Mouse (Mus musculus) CD8-positive naive resting alpha-beta T cell, adult 2 months (primary cell): ENCODE measurements around the gene Arl4c.

Experiments
- DNase-seq, 2 experiments: peaks; one replicate each; pipeline ENCODE4 v3.0.0; 2022; ENCODE audit warnings: low read depth in 2 of 2, low spot score in 2 of 2

Gene Arl4c

GRCm38 (mm10) chr1:88700961-88701861 is 810 bp downstream of the Arl4c start:
- peak in 1 of 2 experiments; percentile 41 for DNase-seq

DNA sequence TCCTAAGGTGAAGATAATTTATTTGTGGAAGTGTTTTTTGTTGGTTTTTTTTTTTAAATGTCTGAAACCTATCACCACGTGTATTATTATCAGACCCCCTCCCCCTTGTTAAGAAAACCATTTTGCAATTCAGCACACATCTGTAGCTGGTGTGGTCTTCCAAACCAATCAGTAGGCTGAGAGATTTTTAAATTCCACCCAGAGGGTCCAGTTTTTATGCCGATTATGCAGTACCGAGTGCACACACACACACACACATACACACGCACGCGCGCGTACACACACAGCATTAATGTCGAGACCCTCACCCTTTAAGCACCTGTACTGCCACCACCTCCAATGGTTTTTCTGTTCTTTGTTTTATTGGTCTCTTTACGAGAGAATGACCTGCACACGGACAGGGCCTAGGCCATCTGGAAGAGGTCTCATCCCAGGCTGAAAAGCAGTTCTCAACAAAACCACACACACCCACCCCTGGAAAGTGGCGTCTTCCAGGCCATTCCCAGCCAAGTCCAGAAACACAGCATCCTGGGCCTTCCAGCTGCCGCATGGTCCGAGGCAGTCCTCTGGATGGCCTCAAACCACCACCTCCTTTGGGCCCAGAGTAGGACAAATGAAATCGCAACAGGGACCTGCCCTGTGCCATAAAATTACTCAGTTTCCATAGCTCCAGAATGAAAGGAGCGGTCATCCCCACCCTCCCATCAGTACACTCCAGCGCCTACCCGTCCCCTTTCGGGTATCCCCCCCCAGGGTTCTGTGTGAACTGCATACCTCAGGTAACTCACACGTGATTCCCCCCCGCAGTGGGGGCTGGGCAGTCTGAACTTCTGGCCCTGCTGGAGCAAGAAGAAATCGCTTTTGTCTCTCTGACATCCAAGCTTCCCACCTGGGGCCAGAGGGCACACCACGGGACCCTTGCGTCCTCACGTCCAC is 1.9 kb downstream of the Arl4c start:
- peak; percentile 52 to 66 for DNase-seq

DNA sequence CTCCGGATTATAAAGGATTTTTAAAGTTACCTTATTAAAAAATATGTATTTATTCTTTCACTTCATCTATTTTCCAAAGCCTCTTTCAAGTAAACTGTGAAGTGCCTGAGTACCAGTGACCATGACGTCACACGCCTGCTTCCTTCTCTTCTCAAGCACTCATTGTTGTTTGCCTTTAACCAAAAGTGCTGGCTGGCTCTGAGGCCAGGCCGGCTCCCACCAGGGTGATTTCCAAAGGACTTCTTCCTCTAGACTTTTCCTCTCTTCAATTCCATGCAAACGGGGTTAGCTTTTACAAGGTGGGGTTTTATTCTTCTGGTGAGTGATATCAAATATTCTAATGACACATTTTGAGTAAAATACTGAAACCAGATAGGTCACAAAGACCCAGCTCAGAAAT is 2.6 kb downstream of the Arl4c start:
- DNase-seq, result peak in 1 of 2 experiments; percentile 54

DNA sequence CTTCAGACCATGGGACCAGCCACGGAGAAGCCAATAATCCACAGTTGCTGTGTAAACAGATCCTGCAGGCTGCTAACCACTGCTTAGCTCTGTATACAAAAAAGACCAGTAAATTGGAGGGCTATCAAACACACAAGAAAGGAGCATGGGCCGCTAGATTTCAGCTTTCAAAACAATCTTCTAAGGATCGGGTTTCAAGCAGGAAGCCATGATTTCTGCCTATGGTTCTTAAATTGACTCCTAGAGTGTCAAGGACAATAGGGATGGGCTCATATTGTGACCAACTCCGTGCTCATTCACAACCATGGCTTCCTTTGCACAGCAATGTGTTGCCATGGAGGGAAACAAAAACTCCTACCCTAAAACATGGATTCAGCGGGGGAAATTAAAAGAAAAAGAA is 3.1 kb downstream of the Arl4c start:
- no peak for DNase-seq

DNA sequence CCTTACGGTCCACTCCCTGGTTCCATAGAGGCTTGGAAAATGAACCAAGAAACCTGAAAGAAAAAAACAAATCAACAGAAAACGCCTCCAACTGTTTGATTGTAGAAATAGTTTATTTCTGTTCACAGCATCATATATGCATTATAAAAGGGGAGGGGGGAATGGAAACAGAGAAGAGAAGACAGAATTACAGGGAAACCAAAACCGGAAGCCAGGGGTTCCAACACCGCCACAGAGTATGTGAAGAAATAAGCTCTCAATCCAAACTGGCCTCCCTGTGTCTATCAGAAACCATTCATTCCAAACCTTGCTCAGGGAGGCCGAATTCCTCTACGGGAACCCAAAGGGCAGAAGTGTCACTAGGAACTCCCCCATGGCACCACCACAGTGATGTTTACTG is 3.9 kb downstream of the Arl4c start:
- DNase-seq, result no peak

- no peak for DNase-seq
These were observed 5.6 kb downstream of the Arl4c start for GRCm38 (mm10) chr1:88696408-88696807.

DNA sequence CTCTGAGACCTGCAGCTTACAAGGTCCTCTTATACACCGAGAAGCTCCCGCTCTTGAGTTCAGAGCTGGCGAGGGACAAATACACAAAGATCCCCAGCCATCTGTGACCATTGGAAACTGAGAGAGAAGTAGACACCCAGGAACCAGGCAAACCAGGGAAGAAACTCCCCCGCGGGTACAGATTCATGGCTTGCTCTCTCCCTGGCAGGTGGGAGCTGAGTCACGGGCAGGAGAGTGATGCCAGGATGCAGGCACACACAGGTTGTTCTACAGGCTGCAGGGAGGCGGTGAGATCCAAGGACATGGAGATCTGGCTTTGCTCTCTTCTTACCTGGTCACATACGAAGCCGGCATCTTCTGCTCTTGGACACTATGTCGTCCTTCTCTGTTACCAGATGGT is 7.7 kb downstream of the Arl4c start:
- no peak for DNase-seq

GRCm38 (mm10) chr1:88692293-88692827 is 9.7 kb downstream of the Arl4c start:
- DNase-seq, result no peak

DNA sequence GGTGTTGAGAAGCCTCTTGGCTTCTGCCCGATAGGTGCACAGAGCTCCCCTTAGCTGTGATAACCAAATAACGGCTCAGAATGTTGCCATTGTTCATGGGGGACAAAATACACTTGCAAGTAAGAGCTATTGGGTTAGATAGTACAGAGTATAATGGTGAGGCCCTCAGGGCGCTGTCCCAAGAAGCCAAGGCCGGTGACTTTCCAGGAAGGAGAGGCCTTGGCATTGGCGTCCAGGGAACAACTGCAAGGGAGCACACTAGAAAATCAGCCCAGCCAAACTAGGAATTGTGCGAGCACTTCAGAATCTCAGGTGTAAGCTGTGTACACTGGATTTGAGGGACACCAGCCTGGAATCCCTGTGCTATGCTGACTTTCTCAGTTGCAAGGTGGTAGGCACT is 11.4 kb downstream of the Arl4c start:
- no peak for DNase-seq

- peak in 1 of 2 experiments; percentile 29 for DNase-seq
These were observed 17.3 kb downstream of the Arl4c start for GRCm38 (mm10) chr1:88684765-88685164.

DNA sequence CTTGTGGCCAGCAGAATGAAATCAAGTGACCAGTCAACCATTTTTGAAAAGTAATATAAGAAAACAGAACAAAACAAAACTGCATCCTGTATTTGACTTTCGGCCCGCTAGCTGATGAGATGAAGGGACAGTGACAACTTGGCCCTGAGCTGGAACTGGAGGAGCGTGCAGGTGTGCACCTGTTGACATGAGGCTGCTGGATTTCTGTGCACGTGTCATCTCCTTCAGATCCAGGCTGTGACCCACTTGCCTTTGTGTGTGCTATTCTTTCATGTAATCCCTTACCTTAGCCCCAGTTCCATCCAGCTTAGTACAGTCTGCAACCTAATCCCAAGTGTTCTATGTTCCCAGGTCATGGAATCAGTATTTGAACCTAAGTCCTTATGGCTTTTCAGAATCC is 20.4 kb downstream of the Arl4c start:
- DNase-seq, result no peak

DNA sequence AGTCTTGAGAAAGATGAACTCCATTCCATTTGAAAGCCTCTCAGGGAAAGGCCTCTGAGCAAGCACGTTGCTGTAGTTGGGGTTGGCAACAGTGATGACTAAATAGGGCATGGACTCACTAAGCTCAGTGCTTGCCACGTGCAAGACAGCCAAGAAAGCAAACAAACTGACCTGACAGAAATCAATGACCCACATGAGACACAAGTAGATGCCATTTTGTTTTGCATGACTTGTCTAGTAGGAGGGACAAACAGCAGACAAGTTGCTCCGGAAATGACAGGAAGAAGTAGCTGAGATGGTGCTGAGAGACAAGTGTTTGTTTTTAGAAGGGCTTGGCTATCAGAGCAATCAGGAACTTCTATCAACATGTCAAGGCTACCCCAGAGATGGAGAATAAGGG is 21.2 kb downstream of the Arl4c start:
- DNase-seq, result no peak

- DNase-seq, result no peak
These were observed 23.7 kb downstream of the Arl4c start for GRCm38 (mm10) chr1:88678231-88678739.

GRCm38 (mm10) chr1:88670807-88671206 is 31.2 kb downstream of the Arl4c start:
- no peak for DNase-seq

- no peak for DNase-seq
These were observed 32.9 kb downstream of the Arl4c start for GRCm38 (mm10) chr1:88668846-88669810.

DNA sequence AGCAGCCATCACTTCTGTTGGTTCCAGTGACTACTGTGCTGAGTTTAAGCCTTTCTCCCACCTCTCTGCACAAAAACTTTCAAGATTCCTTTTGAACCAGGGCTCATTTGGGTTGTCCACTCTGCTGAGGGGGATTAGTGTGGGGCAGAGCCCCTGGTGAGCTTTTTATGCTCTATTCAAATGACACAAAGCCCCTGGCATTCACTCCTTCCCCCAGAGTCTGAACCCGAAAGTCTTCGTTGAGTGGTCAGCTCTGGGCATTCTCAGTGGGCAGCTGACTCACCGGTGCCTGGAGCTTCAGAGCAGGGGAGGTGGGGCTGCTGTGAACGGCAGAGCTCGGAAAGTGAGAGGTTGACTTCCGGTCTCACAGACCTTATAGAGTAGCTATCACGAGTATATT is 33.7 kb downstream of the Arl4c start:
- DNase-seq, result no peak

- DNase-seq, result no peak
These were observed 37.4 kb downstream of the Arl4c start for GRCm38 (mm10) chr1:88664623-88665022.

GRCm38 (mm10) chr1:88662736-88663135 is 39.3 kb downstream of the Arl4c start:
- no peak for DNase-seq

DNA sequence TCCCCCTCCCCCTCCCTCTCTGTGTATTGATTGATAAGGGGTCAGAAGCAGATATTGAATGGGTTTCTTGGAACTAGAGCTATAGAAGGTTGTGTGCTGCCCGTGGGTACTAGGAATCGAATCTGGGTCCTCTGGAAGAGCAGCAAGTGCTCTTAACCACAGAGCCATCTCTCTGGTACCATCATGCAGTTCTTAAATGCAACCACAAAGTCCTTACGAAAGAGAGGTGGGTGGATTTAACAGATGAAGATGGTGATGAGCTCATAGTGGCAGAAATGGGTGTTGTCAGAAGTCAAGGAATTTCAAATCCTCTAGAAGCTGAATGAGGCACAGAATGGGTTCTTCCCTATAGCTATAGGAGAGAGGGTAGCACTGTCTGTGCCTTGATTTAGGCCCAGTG is 40.8 kb downstream of the Arl4c start:
- no peak for DNase-seq

- DNase-seq, result no peak
These were observed 43.6 kb downstream of the Arl4c start for GRCm38 (mm10) chr1:88658290-88658857.
